Mouse (Mus musculus) embryonic facial prominence, embryonic 14.5 days (tissue): ENCODE measurements around the gene Ctc1. TPM values are rescaled to one million over a fixed set of nuclear protein-coding genes. Genes with fewer than 3 reads are reported as not detected.

Experiments used
- ATAC-seq: fragments of 200-750 bp; cut with Nextera tagmentation; 2 replicates; pipeline ENCODE4 v1.8.0; 2017; ENCODE audit warnings: low read depth, moderate number of reproducible peaks, moderate TSS enrichment
- DNase-seq: peaks from one replicate; pipeline ENCODE4 v3.0.0-alpha.2; 2015; ENCODE audit warnings: low spot score
- H3K27ac ChIP-seq: fragments of 300-500 bp; sonication (generic); replicated peaks from 2 replicates; pipeline ENCODE4 v1.5.1; 2014; ENCODE audit warnings: low read depth, mild to moderate bottlenecking, low read length, moderate library complexity
- H3K27me3 ChIP-seq: fragments of 300-500 bp; sonication (generic); replicated peaks from 2 replicates; pipeline ENCODE4 v1.6.1; 2014; ENCODE audit warnings: low read length; ENCODE audit not compliant: control insufficient read depth, insufficient read depth
- H3K36me3 ChIP-seq: fragments of 300-500 bp; sonication (generic); 2 replicates; pipeline ENCODE4 v1.6.1; 2014; ENCODE audit warnings: low read length, mixed read lengths; ENCODE audit not compliant: control insufficient read depth, insufficient read depth
- H3K4me1 ChIP-seq: fragments of 300-500 bp; sonication (generic); 2 replicates; pipeline ENCODE4 v1.6.1; 2014; ENCODE audit warnings: antibody characterized with exemption, low read length; ENCODE audit not compliant: control insufficient read depth, insufficient read depth
- H3K4me2 ChIP-seq: fragments of 300-500 bp; sonication (generic); 2 replicates; pipeline ENCODE4 v1.6.1; 2014; ENCODE audit warnings: low read depth, mild to moderate bottlenecking, low read length, moderate library complexity, mixed read lengths
- H3K4me3 ChIP-seq: fragments of 300-500 bp; sonication (generic); 2 replicates; pipeline ENCODE4 v1.5.1; 2014; ENCODE audit warnings: low read depth, mild to moderate bottlenecking, low read length
- H3K9ac ChIP-seq: fragments of 300-500 bp; sonication (generic); 2 replicates; pipeline ENCODE4 v1.6.1; 2014; ENCODE audit warnings: low read depth, mild to moderate bottlenecking, low read length, moderate library complexity, mixed read lengths
- H3K9me3 ChIP-seq: fragments of 300-500 bp; sonication (generic); 2 replicates; pipeline ENCODE4 v1.6.1; 2016; ENCODE audit warnings: low read length; ENCODE audit not compliant: control insufficient read depth
- WGBS: fragments of 180-500 bp; shearing (Covaris S2); extraction: QIAGEN DNeasy Blood & Tissue Kit; methylation state at CpG from one replicate; pipeline ENCODE4 v1.1.7; 2014; 5-methylcytosine and 5-hydroxymethylcytosine counted together
- polyA plus RNA-seq: library from polyadenylated mRNA; unstranded; fragments of >200 nt; fragmentation: Nextera tagmentation; extraction: Ambion mirVana; gene quantifications from 2 replicates; pipeline ENCODE4 v1.2.1, GENCODE M21; 2014

Gene Ctc1
- polyA plus RNA-seq, 1 experiment from 2014 or later, result 36.5 TPM

GRCm38 (mm10) chr11:69061255-69061912, 45.7 kb downstream of the Ctc1 start:
- H3K27me3 ChIP-seq, result no peaks in the 10 kb centered on the region
- peak overlapping the region; percentile 97 for H3K4me3 ChIP-seq
- peak overlapping the region; percentile 90 for H3K9ac ChIP-seq
- 13% methylated on average over 17 of the region's 17 CpGs for whole genome bisulfite sequencing
- H3K9me3 ChIP-seq, result no peaks in the 10 kb centered on the region
- peaks cover 24% of the 10 kb centered on the region for H3K4me1 ChIP-seq
- H3K36me3 ChIP-seq, result no peaks in the 10 kb centered on the region
- DNase-seq, result no peak
- H3K4me2 ChIP-seq, result peak overlapping the region; percentile 96
- H3K27ac ChIP-seq, result no peak overlapping the region
- ATAC-seq, result no peak

DNA sequence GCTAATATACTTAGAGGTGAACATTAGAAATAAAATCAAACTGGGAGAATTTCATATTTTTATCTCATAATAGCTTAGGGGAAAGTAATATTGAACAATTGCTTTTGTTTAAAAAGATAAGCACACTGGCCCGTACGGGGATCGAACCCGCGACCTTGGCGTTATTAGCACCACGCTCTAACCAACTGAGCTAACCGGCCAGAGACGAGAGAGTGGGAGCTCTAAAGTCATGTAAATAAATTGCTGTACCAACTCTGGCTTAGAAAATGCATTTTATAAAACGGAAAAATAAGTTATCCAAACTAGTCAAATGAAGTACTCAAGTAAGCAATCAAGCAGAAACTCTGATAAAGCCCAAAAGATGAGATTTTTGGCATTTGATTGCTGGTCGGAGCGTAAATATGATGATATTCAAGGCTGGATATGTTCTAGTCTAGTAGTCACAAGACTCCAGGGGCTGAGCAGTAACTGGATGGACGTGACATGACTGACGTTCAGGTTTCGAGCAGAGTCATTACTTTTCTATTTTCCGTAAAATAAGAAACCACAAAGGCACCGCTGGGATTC, 46.6 kb downstream of the Ctc1 start:
- peak; percentile 78 for DNase-seq
- under 1% methylated on average over 17 of the region's 17 CpGs for WGBS

DNA sequence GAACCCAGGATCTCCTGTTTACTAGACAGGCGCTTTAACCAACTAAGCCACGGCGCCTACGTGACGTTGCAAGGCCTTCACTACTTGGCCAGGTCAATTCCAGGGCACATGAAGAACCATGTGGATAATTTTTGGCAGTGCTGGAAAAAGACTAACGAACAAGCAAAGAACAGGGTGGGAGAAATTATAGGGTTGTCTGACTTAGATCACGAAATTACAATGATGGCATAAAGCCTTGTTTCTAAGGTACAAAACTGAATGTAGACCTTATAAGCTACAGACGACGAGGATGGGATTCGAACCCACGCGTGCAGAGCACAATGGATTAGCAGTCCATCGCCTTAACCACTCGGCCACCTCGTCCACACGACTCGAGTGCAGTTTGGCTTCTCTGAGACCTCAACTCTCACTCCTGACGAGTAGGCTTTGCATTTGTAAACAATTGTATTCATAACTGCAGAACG, 47.1 kb downstream of the Ctc1 start:
- peaks cover 24% of the 10 kb centered on the region for H3K4me1 ChIP-seq
- peak; percentile 62 for ATAC-seq
- H3K9ac ChIP-seq, result peak overlapping the region; percentile 66
- DNase-seq, result peak; percentile 96
- peak overlapping the region; percentile 97 for H3K4me3 ChIP-seq
- peak overlapping the region; percentile 83 for H3K27ac ChIP-seq
- H3K9me3 ChIP-seq, result no peaks in the 10 kb centered on the region
- H3K4me2 ChIP-seq, result peak overlapping the region; percentile 96
- under 1% methylated on average over 19 of the region's 19 CpGs for WGBS
- no peaks in the 10 kb centered on the region for H3K27me3 ChIP-seq
- H3K36me3 ChIP-seq, result no peaks in the 10 kb centered on the region

More for the DNA sequence above, 46.6 kb downstream of the Ctc1 start:
- H3K9ac ChIP-seq, result no peak overlapping the region
- ATAC-seq, result no peak; the same call in 1 of the 2 replicates
- no peaks in the 10 kb centered on the region for H3K27me3 ChIP-seq
- H3K27ac ChIP-seq, result peak overlapping the region; percentile 73; the same call in 1 of the 2 replicates
- no peaks in the 10 kb centered on the region for H3K36me3 ChIP-seq
- no peaks in the 10 kb centered on the region for H3K9me3 ChIP-seq
- peaks cover 24% of the 10 kb centered on the region for H3K4me1 ChIP-seq
- peak overlapping the region; percentile 96 for H3K4me2 ChIP-seq
- peak overlapping the region; percentile 97 for H3K4me3 ChIP-seq

GRCm38 (mm10) chr11:69063413-69064201, 47.9 kb downstream of the Ctc1 start:
- Histone ChIP-seq H3K4me3 (peak overlapping the region; percentile 97), H3K27ac (peak overlapping the region; percentile 88), H3K4me2 (peak overlapping the region; percentile 96), H3K4me1 (peaks cover 21% of the 10 kb centered on the region), H3K36me3 (no peaks in the 10 kb centered on the region), H3K9ac (peak overlapping the region; percentile 71), H3K9me3 (no peaks in the 10 kb centered on the region), H3K27me3 (no peaks in the 10 kb centered on the region)
- WGBS, result under 1% methylated on average over 31 of the region's 31 CpGs
- ATAC-seq (peak; percentile 35), DNase-seq (peak; percentile 74)

GRCm38 (mm10) chr11:69064259-69065133, 48.8 kb downstream of the Ctc1 start:
- no peaks in the 10 kb centered on the region for H3K27me3 ChIP-seq
- 40% methylated on average over 9 of the region's 9 CpGs for WGBS
- DNase-seq (no peak), ATAC-seq (no peak)
- peak overlapping the region; percentile 96 for H3K4me2 ChIP-seq
- H3K9ac ChIP-seq, result peak overlapping the region; percentile 71
- H3K4me3 ChIP-seq, result peak overlapping the region; percentile 97
- no peaks in the 10 kb centered on the region for H3K36me3 ChIP-seq
- peak overlapping the region; percentile 88 for H3K27ac ChIP-seq
- no peaks in the 10 kb centered on the region for H3K9me3 ChIP-seq
- H3K4me1 ChIP-seq, result peaks cover 19% of the 10 kb centered on the region

DNA sequence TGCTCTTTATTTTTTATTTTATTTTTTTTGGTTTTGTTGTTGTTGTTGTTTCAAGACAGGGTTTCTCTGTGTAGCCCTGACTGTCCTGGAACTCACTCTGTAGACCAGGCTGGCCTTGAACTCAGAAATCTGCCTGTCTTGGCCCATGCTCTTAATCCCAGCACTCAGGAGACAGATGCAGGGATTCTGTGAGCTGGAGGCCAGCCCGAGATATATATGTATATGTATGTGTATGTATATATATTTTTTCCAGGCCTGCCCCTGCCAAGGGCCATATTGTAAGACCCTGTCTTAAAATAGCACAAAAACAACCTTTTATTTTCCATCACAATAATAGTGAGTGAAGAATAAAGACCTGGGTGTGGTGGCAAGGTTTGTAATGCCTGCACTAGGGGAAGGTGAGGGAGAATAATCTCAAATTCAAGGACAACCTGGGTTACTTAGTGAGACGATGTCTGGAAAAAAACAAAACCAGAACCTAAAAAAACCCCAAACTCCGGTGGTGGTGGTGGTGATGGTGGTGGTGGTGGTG, 49.7 kb downstream of the Ctc1 start:
- Histone ChIP-seq H3K27ac (no peak overlapping the region), H3K9me3 (no peaks in the 10 kb centered on the region), H3K4me1 (peaks cover 19% of the 10 kb centered on the region), H3K4me3 (peak overlapping the region; percentile 35; the same call in 1 of the 2 replicates), H3K36me3 (no peaks in the 10 kb centered on the region), H3K9ac (peak overlapping the region; percentile 55; the same call in 1 of the 2 replicates), H3K4me2 (no peak overlapping the region), H3K27me3 (no peaks in the 10 kb centered on the region)
- DNase-seq (no peak), ATAC-seq (no peak)
- 48% methylated on average over 3 of the region's 3 CpGs for WGBS

GRCm38 (mm10) chr11:69066163-69066861, 50.6 kb downstream of the Ctc1 start:
- H3K27me3 ChIP-seq, result no peaks in the 10 kb centered on the region
- ATAC-seq, result no peak
- WGBS, result 2% methylated on average over 29 of the region's 29 CpGs
- H3K4me3 ChIP-seq, result peak overlapping the region; percentile 35
- no peaks in the 10 kb centered on the region for H3K36me3 ChIP-seq
- peak overlapping the region; percentile 66 for H3K4me2 ChIP-seq
- peaks cover 12% of the 10 kb centered on the region for H3K4me1 ChIP-seq
- no peak overlapping the region for H3K27ac ChIP-seq
- H3K9me3 ChIP-seq, result no peaks in the 10 kb centered on the region
- DNase-seq, result peak; percentile 41
- peak overlapping the region; percentile 55 for H3K9ac ChIP-seq
